Mouse (Mus musculus): Measurements from ENCODE around the gene Cep128. TPM values are rescaled to one million over a fixed set of nuclear protein-coding genes. Genes with fewer than 3 reads are reported as not detected.
"Not testable (repeated sequence)": the region's sequence is repeated elsewhere in the genome, so short reads cannot be mapped to it uniquely, and the experiment has no call there.

Cep128 gene
- polyA plus RNA-seq, 1 experiment from 2014 or later: 8.9 TPM

GRCm38 (mm10) chr12:91008736-91009135 lies 375.5 kb downstream of the Cep128 start:
- H3K9ac ChIP-seq (ENCODE audit: low read depth, low read length): no peak overlapping the region
- no peaks in the 10 kb centered on the region for H3K4me1 ChIP-seq (ENCODE audit: control insufficient read depth, low read depth, low read length)
- H3K27me3 ChIP-seq (ENCODE audit: control insufficient read depth, insufficient read depth, low read depth, low read length): no peaks in the 10 kb centered on the region
- no peak overlapping the region for H3K27ac ChIP-seq (ENCODE audit: low read length)
- WGBS (ENCODE audit: insufficient replicate concordance): 51% methylated on average over 5 of the region's 5 CpGs
- ATAC-seq (ENCODE audit: low read depth): no peak
- H3K4me2 ChIP-seq (ENCODE audit: low read depth, low read length): no peak overlapping the region
- no peaks in the 10 kb centered on the region for H3K9me3 ChIP-seq (replicated peaks; ENCODE audit: control insufficient read depth, low read length)
- no peaks in the 10 kb centered on the region for H3K36me3 ChIP-seq (ENCODE audit: control insufficient read depth, insufficient read depth)
- H3K4me3 ChIP-seq (ENCODE audit: low read depth, low read length): no peak overlapping the region

DNA sequence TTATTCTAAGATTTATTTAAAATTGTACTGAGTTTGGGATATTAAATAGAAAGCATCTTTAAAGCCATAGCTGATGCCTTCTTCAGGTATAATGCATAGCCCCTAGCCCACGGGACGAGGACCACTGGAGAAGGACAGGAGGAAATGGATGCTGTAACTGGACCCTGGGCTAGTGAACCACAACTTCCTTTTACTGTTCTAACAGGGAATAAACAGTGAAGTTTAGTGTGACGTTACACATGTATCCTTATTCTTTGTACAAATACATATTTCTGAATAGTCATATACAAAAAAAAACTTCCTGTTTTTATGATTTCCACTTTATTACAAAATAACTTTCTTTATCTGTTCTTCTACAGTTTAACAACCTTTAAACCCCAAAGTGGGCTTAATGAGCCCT lies 376.0 kb downstream of the Cep128 start:
- ATAC-seq (ENCODE audit: low read depth): no peak

GRCm38 (mm10) chr12:90997539-90997938 lies 386.7 kb downstream of the Cep128 start:
- Histone ChIP-seq H3K27me3 (ENCODE audit: control insufficient read depth, insufficient read depth, low read depth, low read length) (no peaks in the 10 kb centered on the region), H3K4me2 (ENCODE audit: low read depth, low read length) (no peak overlapping the region), H3K27ac (ENCODE audit: low read length) (no peak overlapping the region), H3K9ac (ENCODE audit: low read depth, low read length) (no peak overlapping the region), H3K4me3 (ENCODE audit: low read depth, low read length) (no peak overlapping the region), H3K36me3 (ENCODE audit: control insufficient read depth, insufficient read depth) (no peaks in the 10 kb centered on the region), H3K9me3 (replicated peaks; ENCODE audit: control insufficient read depth, low read length) (no peaks in the 10 kb centered on the region), H3K4me1 (ENCODE audit: control insufficient read depth, low read depth, low read length) (no peaks in the 10 kb centered on the region)
- ATAC-seq (ENCODE audit: low read depth): no peak
- WGBS (ENCODE audit: insufficient replicate concordance): 84% methylated on average over 4 of the region's 4 CpGs

More for the DNA sequence above, 376.0 kb downstream of the Cep128 start:
- no peaks in the 10 kb centered on the region for H3K4me1 ChIP-seq (ENCODE audit: control insufficient read depth, low read depth, low read length)
- no peak overlapping the region for H3K9ac ChIP-seq (ENCODE audit: low read depth, low read length)
- H3K27ac ChIP-seq (ENCODE audit: low read length): no peak overlapping the region
- 33% methylated on average over 3 of the region's 3 CpGs for WGBS (ENCODE audit: insufficient replicate concordance)
- H3K4me3 ChIP-seq (ENCODE audit: low read depth, low read length): no peak overlapping the region
- no peaks in the 10 kb centered on the region for H3K9me3 ChIP-seq (replicated peaks; ENCODE audit: control insufficient read depth, low read length)
- H3K36me3 ChIP-seq (ENCODE audit: control insufficient read depth, insufficient read depth): no peaks in the 10 kb centered on the region
- H3K27me3 ChIP-seq (ENCODE audit: control insufficient read depth, insufficient read depth, low read depth, low read length): no peaks in the 10 kb centered on the region
- no peak overlapping the region for H3K4me2 ChIP-seq (ENCODE audit: low read depth, low read length)

DNA sequence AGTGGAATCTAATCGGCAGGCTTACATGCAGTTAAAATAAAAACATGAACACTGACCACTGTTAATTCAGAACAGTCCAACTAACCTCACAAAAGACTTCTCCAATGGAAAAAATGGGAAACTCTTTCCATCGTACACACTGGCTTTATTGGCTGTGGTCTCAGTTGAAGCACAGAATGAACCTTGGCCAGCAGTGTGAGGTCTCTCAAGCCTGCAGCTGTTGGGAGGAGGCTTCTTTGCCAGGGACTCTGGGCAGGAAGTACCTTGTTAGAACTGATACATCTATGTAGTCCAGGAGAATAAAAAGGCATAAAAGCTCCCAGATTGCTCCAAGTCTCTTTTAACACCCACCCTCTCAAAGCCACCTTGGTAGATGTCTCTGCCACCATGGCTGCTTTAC lies 390.9 kb downstream of the Cep128 start:
- no peak overlapping the region for H3K4me2 ChIP-seq (ENCODE audit: low read depth, low read length)
- H3K4me3 ChIP-seq (ENCODE audit: low read depth, low read length): no peak overlapping the region
- H3K9me3 ChIP-seq (replicated peaks; ENCODE audit: control insufficient read depth, low read length): no peaks in the 10 kb centered on the region
- no peaks in the 10 kb centered on the region for H3K36me3 ChIP-seq (ENCODE audit: control insufficient read depth, insufficient read depth)
- H3K27ac ChIP-seq (ENCODE audit: low read length): no peak overlapping the region
- H3K9ac ChIP-seq (ENCODE audit: low read depth, low read length): no peak overlapping the region
- H3K4me1 ChIP-seq (ENCODE audit: control insufficient read depth, low read depth, low read length): no peaks in the 10 kb centered on the region
- no peaks in the 10 kb centered on the region for H3K27me3 ChIP-seq (ENCODE audit: control insufficient read depth, insufficient read depth, low read depth, low read length)
- ATAC-seq (ENCODE audit: low read depth): no peak
- 66% methylated on average over 2 of the region's 2 CpGs for WGBS (ENCODE audit: insufficient replicate concordance)

- Histone ChIP-seq H3K9me3 (replicated peaks; ENCODE audit: control insufficient read depth, low read length) (no peaks in the 10 kb centered on the region), H3K4me3 (ENCODE audit: low read depth, low read length) (no peak overlapping the region), H3K4me1 (ENCODE audit: control insufficient read depth, low read depth, low read length) (no peaks in the 10 kb centered on the region), H3K27me3 (ENCODE audit: control insufficient read depth, insufficient read depth, low read depth, low read length) (no peaks in the 10 kb centered on the region), H3K9ac (ENCODE audit: low read depth, low read length) (no peak overlapping the region), H3K4me2 (ENCODE audit: low read depth, low read length) (no peak overlapping the region), H3K36me3 (ENCODE audit: control insufficient read depth, insufficient read depth) (no peaks in the 10 kb centered on the region), H3K27ac (ENCODE audit: low read length) (no peak overlapping the region)
- 80% methylated on average over 2 of the region's 2 CpGs for WGBS (ENCODE audit: insufficient replicate concordance)
- no peak for ATAC-seq (ENCODE audit: low read depth)
These were observed 396.4 kb downstream of the Cep128 start for GRCm38 (mm10) chr12:90987782-90988181.

DNA sequence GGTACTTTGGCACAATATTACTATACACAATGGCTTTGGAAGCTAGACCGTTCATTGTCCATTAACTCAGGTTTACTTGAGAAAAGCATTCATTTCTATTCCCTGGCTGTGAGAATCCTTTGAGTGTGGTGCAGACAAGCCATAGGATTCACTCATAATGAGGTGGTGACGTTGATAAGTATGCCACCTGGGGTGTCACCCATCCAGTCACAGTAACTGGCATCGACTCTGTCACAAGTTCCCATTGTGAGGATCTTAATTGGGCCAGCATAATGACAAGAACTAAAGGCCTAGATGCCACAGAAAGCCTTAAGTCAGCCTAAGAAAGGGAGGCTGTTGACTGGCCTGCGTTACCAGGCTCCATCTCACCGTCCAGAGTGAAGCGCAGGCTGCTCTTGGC lies 396.9 kb downstream of the Cep128 start:
- H3K9me3 ChIP-seq (replicated peaks; ENCODE audit: control insufficient read depth, low read length): no peaks in the 10 kb centered on the region
- H3K4me1 ChIP-seq (ENCODE audit: control insufficient read depth, low read depth, low read length): no peaks in the 10 kb centered on the region
- no peaks in the 10 kb centered on the region for H3K36me3 ChIP-seq (ENCODE audit: control insufficient read depth, insufficient read depth)
- H3K4me2 ChIP-seq (ENCODE audit: low read depth, low read length): no peak overlapping the region
- H3K27ac ChIP-seq (ENCODE audit: low read length): no peak overlapping the region
- no peak overlapping the region for H3K9ac ChIP-seq (ENCODE audit: low read depth, low read length)
- no peaks in the 10 kb centered on the region for H3K27me3 ChIP-seq (ENCODE audit: control insufficient read depth, insufficient read depth, low read depth, low read length)
- no peak overlapping the region for H3K4me3 ChIP-seq (ENCODE audit: low read depth, low read length)
- WGBS (ENCODE audit: insufficient replicate concordance): 74% methylated on average over 6 of the region's 6 CpGs
- no peak for ATAC-seq (ENCODE audit: low read depth)

- no peaks in the 10 kb centered on the region for H3K4me1 ChIP-seq (ENCODE audit: control insufficient read depth, low read depth, low read length)
- no peaks in the 10 kb centered on the region for H3K27me3 ChIP-seq (ENCODE audit: control insufficient read depth, insufficient read depth, low read depth, low read length)
- no peak for ATAC-seq (ENCODE audit: low read depth)
- H3K4me3 ChIP-seq (ENCODE audit: low read depth, low read length): no peak overlapping the region
- H3K4me2 ChIP-seq (ENCODE audit: low read depth, low read length): no peak overlapping the region
- no peak overlapping the region for H3K27ac ChIP-seq (ENCODE audit: low read length)
- no peaks in the 10 kb centered on the region for H3K36me3 ChIP-seq (ENCODE audit: control insufficient read depth, insufficient read depth)
- H3K9me3 ChIP-seq (replicated peaks; ENCODE audit: control insufficient read depth, low read length): no peaks in the 10 kb centered on the region
- H3K9ac ChIP-seq (ENCODE audit: low read depth, low read length): no peak overlapping the region
- WGBS (ENCODE audit: insufficient replicate concordance): 57% methylated on average over 4 of the region's 4 CpGs
These were observed 402.2 kb downstream of the Cep128 start for GRCm38 (mm10) chr12:90982018-90982417.

DNA sequence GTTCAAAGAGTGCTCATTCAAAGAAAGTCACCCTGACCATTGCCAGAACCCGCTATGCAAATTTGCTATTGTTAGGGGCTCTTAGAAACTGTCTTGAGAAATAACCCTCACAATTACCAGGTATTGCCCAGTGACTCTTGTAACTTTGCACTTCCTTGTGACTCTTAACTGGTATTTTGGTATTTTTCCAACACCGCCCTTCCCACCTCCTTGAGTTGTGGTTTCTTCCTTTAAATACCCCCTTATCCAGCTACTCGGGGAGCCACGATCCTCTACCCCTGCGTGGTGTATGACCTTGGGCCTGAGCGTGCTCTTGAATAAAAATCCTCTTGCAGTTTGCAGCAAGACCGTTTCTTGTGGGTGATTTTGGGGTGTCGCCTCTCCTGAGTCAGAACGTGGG lies 407.8 kb downstream of the Cep128 start:
- H3K27ac ChIP-seq (ENCODE audit: low read length); H3K4me3 ChIP-seq (ENCODE audit: low read depth, low read length); H3K4me1 ChIP-seq (ENCODE audit: control insufficient read depth, low read depth, low read length); H3K9me3 ChIP-seq (replicated peaks; ENCODE audit: control insufficient read depth, low read length); H3K9ac ChIP-seq (ENCODE audit: low read depth, low read length); H3K27me3 ChIP-seq (ENCODE audit: control insufficient read depth, insufficient read depth, low read depth, low read length); ATAC-seq (ENCODE audit: low read depth); H3K36me3 ChIP-seq (ENCODE audit: control insufficient read depth, insufficient read depth); H3K4me2 ChIP-seq (ENCODE audit: low read depth, low read length): not testable (repeated sequence)
- 72% methylated on average over 9 of the region's 9 CpGs for WGBS (ENCODE audit: insufficient replicate concordance)

GRCm38 (mm10) chr12:90975429-90975828 lies 408.8 kb downstream of the Cep128 start:
- no peaks in the 10 kb centered on the region for H3K4me1 ChIP-seq (ENCODE audit: control insufficient read depth, low read depth, low read length)
- no peaks in the 10 kb centered on the region for H3K9me3 ChIP-seq (replicated peaks; ENCODE audit: control insufficient read depth, low read length)
- H3K4me2 ChIP-seq (ENCODE audit: low read depth, low read length): no peak overlapping the region
- H3K27me3 ChIP-seq (ENCODE audit: control insufficient read depth, insufficient read depth, low read depth, low read length): no peaks in the 10 kb centered on the region
- 20% methylated on average over 2 of the region's 2 CpGs for WGBS (ENCODE audit: insufficient replicate concordance)
- H3K36me3 ChIP-seq (ENCODE audit: control insufficient read depth, insufficient read depth): no peaks in the 10 kb centered on the region
- no peak overlapping the region for H3K9ac ChIP-seq (ENCODE audit: low read depth, low read length)
- H3K27ac ChIP-seq (ENCODE audit: low read length): no peak overlapping the region
- no peak overlapping the region for H3K4me3 ChIP-seq (ENCODE audit: low read depth, low read length)
- ATAC-seq (ENCODE audit: low read depth): no peak

DNA sequence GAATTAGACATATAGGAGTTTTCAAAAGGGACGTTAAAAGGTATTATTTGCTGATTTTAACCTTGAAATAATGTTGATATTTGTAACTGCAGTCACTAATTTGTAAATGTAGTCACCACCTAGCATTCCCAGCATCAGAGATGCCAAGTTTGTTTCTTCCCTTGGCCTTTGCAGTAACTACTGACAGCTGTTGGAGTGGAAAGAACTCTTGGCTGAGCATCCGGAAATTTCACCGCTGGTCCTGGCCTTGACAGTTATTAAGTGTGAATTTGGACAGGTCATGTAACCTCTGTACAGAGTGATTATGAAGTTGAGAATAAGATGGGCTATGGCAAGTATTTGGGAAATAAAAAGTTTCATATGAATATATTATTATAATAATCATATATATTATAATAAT lies 413.1 kb downstream of the Cep128 start:
- H3K27ac ChIP-seq (ENCODE audit: low read length): no peak overlapping the region
- WGBS (ENCODE audit: insufficient replicate concordance): 82% methylated on average over 3 of the region's 3 CpGs
- H3K27me3 ChIP-seq (ENCODE audit: control insufficient read depth, insufficient read depth, low read depth, low read length): no peaks in the 10 kb centered on the region
- H3K4me1 ChIP-seq (ENCODE audit: control insufficient read depth, low read depth, low read length): no peaks in the 10 kb centered on the region
- no peak overlapping the region for H3K4me3 ChIP-seq (ENCODE audit: low read depth, low read length)
- ATAC-seq (ENCODE audit: low read depth): no peak
- no peak overlapping the region for H3K9ac ChIP-seq (ENCODE audit: low read depth, low read length)
- no peaks in the 10 kb centered on the region for H3K36me3 ChIP-seq (ENCODE audit: control insufficient read depth, insufficient read depth)
- H3K4me2 ChIP-seq (ENCODE audit: low read depth, low read length): no peak overlapping the region
- H3K9me3 ChIP-seq (replicated peaks; ENCODE audit: control insufficient read depth, low read length): no peaks in the 10 kb centered on the region
